Mouse (Mus musculus) hindlimb bud, embryonic 11.5 days (tissue): ENCODE data around the gene Mink1.
A peak's percentile ranks its signal among the peaks of the same experiment; 100 is the strongest.

Experiments used
- DNase-seq: peaks from one replicate; pipeline ENCODE4 v3.0.0-alpha.2; 2012; ENCODE audit warnings: low read depth, low spot score; ENCODE audit errors: extremely low spot score

The Mink1 gene

GRCm38 (mm10) chr11:70586954-70587353 is 24.3 kb downstream of the Mink1 start:
- DNase-seq = no peak

GRCm38 (mm10) chr11:70591733-70592132 is 29.1 kb downstream of the Mink1 start:
- no peak for DNase-seq

- no peak for DNase-seq
Observed at GRCm38 (mm10) chr11:70594253-70594989, 31.7 kb downstream of the Mink1 start.

GRCm38 (mm10) chr11:70595638-70596037 is 33.0 kb downstream of the Mink1 start:
- DNase-seq = no peak

GRCm38 (mm10) chr11:70596094-70596493 is 33.4 kb downstream of the Mink1 start:
- DNase-seq = no peak

GRCm38 (mm10) chr11:70597301-70597700 is 34.6 kb downstream of the Mink1 start:
- DNase-seq = no peak

GRCm38 (mm10) chr11:70598451-70598953 is 35.8 kb downstream of the Mink1 start:
- no peak for DNase-seq

GRCm38 (mm10) chr11:70605024-70605566 is 42.4 kb downstream of the Mink1 start:
- DNase-seq = peak; percentile 41

GRCm38 (mm10) chr11:70606717-70607116 is 44.0 kb downstream of the Mink1 start:
- DNase-seq = no peak

- DNase-seq = no peak
Observed at GRCm38 (mm10) chr11:70607611-70608010, 44.9 kb downstream of the Mink1 start.

GRCm38 (mm10) chr11:70608381-70609066 is 45.8 kb downstream of the Mink1 start:
- DNase-seq = no peak

GRCm38 (mm10) chr11:70610752-70611151 is 48.1 kb downstream of the Mink1 start:
- no peak for DNase-seq

- DNase-seq = no peak
Observed at GRCm38 (mm10) chr11:70612505-70612904, 49.8 kb downstream of the Mink1 start.

- no peak for DNase-seq
Observed at GRCm38 (mm10) chr11:70615074-70615473, 52.4 kb downstream of the Mink1 start.

- no peak for DNase-seq
Observed at GRCm38 (mm10) chr11:70615516-70616093, 52.9 kb downstream of the Mink1 start, which contains the start of gene 4930544D05Rik. 4930544D05Rik (plus strand) TSS chr11:70615848.

GRCm38 (mm10) chr11:70619101-70619500 is 56.4 kb downstream of the Mink1 start, which contains the start of gene Chrne:
Chrne (minus strand) TSS chr11:70619216.
- no peak for DNase-seq

GRCm38 (mm10) chr11:70621972-70622814 is 59.5 kb downstream of the Mink1 start:
- DNase-seq = no peak

GRCm38 (mm10) chr11:70623053-70623742 is 60.5 kb downstream of the Mink1 start:
- no peak for DNase-seq

- DNase-seq = no peak
Observed at GRCm38 (mm10) chr11:70625473-70625872, 62.8 kb downstream of the Mink1 start.

GRCm38 (mm10) chr11:70626877-70627276 is 64.2 kb downstream of the Mink1 start:
- DNase-seq = no peak
